Mouse (Mus musculus): Measurements from ENCODE around the gene Cdk17.

Cdk17 gene

DNA sequence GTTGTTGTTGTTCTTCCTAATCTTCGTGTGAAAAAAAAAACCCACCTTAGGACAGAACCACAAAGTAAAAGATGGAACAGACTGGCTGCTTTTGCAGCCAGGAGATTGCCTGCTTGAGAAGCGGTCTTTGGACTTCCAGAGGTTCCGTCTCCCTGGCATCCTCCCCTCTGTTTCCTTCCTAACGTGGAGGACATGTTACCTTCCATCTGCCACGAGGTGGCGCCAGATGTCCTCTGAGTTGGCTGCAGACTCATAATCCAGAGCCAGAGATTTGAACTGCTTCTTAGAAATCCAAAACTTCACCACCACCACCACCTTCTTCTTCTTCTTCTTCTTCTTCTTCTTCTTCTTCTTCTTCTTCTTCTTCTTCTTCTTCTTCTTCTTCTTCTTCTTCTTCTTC lies 131.2 kb downstream of the Cdk17 start:
- DNase-seq = peak; percentile 93

DNA sequence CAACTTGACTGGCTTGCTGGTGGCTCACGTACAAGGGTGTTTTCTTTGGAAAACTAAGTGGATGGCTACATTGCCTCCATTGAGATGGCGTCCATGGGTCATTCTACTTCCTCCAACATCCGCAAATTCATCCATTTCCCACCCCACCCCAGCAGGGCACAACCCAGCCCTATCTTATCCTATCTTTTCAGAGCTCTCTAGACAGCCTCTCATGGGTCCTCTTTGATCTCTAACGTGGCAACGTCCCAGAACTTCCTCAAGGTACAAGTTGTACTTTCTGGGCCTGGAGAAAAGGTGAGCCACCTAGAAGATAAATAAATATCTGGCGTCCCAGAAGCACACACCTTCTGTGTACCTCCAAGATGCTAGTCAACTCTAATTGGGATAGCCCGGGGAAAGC lies 132.9 kb downstream of the Cdk17 start:
- no peak for DNase-seq

DNA sequence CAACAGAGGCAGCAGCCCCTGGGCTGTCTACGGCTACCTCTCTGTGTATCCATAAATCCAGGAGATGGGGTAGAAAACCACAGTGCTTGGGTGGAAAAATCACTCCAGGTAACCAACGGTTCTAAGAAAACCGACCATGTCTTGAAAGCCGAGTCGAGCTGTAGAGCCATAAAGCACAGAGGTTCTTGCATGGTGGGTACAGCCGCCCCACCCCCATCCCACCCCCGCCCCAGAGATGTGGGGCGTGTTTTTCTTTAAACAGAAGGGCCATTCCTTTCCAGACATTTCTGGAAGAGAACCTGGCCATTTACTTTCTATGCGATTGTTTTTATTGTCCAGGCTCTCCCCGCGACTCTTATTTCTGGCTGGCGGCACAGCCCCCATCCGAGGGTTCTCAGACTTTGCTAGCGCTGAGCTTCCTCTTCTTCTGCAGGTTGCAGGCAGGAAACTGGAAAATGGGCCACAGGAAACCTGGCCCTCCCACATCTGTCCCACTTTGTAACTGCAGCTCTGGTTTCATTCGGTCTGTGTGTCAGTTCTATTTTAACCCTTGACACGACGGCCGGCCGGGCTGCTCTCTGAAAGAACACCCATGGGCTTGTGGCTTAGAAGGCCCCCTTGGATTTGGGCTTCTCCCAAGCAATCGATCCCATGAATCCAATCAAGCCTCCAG lies 134.0 kb downstream of the Cdk17 start:
- no peak for DNase-seq

DNA sequence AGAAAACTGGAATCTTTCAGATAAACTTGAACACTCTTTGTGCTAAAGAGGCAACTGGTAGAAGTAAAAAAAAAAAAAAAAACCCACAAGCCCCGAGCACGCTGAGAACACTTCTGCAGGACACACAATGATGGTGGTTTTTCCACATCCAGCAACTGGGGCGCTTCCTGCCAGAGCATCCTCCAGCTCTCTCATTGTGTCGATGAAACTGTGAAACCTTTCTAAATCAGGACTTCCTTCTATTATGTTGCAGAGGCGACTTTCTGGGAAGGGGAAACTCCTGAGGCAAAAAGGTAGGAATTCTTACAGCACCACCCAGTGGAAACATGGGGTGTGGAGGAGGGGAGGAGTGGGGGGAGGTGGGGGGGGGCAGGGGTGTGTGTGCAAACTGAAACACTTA lies 137.1 kb downstream of the Cdk17 start:
- DNase-seq = no peak

DNA sequence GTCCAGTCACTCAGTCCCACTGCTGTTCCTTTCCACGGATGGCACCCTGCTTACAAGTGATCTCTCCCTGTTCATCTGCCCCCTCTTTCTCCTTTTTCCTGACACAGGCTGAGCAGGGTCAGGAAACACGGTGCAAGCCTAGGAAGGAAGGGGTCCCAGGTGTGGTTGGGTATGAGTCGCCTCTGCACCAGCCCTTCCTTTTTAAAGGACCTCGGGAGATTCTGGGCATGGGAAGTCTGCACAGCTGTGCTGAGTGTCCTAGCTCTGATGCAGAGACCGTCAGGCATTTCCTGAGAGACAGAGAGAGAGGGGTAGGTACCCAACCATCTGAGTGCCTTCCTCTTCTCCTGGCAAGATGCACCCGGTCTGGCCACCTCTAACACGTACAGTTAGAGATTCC lies 137.5 kb downstream of the Cdk17 start:
- DNase-seq = no peak

DNA sequence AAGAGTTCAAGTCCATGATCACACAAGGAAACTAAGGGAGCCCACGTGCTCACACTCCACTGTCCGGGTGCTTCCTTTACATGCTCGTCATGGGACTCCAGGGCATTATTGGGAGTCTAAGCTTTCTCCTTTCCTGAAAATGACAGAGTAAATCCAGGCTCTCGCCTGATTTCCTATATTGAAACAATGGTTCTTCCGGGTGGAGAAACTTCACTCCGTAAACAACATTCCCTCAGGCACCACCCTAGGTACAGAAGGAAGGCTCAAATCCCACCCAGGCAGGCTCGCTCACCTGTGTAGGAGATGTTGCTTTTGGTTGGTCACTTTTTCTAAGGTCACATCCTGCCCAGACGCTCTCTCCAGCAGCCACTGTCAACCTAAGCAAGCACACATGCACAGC lies 141.2 kb downstream of the Cdk17 start:
- DNase-seq = no peak

DNA sequence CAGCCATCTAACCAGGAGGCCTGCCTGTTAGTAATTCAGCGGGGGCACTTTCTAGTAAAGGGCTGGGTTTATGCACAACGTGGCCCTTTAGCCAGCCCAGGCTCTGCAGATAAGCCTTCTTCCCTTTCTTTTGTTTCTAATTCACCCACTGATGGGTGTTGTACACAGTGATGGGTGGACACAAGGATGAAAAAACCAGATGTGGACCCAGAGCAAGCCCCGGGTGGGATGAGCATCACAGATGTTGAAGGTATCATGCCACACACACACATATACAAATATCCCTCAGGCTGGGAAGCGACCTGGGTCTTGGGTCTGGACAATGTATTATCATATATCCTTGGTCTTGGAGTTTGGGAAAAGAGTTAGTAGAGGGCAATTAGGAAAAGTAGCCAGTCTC lies 142.6 kb downstream of the Cdk17 start:
- no peak for DNase-seq

DNA sequence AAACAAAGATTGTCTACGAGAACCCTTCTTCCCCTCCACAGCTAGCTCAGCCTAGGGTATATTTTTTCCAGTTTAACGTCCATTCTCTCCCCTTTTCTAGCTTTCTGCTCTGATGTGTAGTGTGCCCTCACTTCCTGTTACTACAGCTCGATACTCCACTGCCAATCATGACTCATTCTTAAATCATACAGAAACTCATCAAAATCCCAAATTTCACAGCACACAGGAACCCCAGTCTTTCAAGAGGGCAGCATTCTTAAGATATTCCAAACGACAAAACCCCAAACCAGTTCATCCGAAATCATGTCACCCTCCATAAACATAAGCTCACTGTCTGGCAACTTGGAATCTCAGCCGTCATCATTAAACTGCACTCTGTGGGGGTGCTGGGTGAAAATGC lies 145.3 kb downstream of the Cdk17 start:
- DNase-seq = no peak

DNA sequence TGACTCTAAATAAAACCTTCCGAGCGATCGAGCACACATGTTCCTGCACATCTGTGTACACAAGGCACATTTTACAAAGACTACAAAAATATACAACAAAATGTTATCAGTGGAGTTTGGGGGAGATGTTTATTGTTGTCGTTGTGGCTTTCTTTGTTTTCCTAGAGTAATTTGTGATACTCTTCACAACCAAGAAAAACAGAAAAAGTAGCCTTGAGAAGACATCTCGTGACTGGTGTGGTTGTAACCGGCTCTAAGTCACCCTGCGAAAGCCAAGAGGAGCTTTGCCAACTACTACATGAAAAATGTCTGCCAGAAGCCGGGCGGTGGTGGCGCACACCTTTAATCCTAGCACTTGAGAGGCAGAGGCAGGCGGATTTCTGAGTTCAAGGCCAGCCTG lies 145.7 kb downstream of the Cdk17 start:
- no peak for DNase-seq

DNA sequence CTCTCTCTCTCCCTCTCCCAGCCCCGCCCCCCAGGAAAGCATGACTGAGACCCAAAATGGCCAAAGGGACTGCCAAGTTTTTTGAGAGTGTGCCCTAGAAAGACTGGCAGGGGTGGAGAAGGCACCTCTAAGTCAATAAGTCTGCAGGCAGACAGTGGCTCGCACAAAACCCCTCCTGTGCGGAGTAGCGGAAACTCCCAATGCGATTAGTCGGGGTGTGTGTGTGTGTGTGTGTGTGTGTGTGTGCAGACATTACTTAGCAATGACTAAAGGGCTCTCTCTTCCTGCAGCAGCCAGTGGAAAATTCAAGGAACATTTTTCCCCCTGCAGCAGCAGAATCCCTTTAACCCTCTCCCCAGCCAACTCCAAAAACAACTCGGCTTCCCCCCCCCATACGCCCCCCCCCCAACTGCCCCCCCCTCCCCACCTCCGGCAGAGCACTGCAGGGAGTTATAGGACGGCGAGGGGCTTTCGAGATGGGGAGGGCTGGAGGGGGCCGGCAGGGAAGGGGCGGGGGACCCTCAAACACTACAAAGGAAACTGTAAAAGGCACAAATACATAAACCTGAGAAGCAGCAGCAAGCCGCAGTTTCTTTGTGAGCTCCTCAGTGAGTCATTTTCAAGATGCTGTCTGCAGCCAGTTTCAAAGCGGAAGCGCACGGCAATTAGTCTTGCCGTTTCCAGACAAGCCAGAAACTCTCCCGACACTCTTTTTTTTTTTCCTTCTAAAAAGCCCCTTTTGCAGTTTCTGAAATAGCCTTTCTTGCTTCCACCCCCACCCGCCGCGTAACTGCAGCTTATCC lies 148.7 kb downstream of the Cdk17 start:
- peak; percentile 38 for DNase-seq

DNA sequence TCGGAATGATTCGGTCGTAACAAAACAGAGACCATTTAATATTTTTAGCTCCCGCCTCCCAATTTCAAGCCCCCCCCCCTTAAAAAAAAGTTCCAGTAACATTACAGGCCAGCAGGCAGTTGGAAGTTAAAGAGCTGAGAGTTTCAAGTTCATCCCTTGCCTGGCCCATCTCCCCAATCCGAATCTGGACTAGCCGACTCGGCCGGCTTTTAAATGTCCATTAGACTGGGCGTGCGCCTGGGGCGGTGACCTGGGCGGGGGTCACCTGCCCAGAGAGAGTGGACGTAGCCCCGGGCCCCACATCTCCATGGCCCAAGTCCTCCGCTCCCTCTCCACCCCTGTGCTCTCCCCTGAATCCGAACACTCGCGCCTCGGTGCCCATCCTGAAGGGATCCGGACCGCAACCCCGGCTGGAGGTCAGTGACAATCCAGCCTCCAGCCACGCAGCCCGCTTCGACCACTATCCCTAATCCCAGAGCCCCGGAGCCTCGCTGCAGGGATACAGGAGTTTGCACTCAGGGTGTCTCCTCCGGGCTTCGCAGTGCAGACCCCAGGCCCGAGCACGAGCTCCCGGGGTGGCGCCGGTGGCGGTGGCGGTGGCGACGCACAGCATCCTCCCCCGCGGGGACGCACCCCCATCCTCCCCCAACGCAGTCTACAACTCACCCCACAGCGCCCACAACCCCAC lies 149.4 kb downstream of the Cdk17 start:
- peak; percentile 29 for DNase-seq

DNA sequence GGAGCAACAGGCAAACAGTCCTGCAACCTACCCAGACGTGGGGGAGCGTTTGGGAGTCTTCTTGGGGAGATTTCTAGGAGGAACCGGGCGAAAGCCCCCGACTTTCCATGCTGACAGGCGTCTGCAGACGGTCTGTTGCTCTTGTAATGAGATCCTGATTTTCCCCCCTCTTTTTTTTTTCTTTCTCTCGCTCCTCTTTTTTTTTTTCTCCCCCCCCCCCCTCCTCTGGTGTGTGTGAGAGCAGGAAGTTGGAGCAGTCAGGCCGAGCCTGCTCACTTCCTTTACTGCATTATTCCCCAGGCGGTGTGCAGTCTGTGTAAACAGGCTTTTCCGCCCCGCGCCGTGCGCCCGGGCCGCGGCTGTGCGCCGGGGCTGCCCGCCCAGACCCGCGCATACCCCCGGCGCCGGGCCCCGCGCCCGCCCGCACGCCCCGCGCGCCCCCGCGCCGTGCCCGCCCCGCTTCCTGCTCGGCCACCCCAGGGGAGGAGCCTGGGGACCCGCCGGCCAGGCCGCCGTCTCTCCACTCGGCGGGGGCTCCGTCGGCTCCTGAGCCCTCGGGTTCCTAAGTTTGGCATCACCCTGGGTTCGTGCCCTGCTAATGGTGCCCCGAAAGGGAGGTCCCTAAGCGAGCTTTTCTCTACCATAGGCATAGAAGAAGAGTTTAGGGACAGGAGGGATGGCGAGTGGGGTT lies 150.2 kb downstream of the Cdk17 start, which contains the start of gene Elk3:
Gene Elk3, minus strand, starts transcription at position 415 of the 691 bp plus-strand sequence.
- peak; percentile 23 for DNase-seq

DNA sequence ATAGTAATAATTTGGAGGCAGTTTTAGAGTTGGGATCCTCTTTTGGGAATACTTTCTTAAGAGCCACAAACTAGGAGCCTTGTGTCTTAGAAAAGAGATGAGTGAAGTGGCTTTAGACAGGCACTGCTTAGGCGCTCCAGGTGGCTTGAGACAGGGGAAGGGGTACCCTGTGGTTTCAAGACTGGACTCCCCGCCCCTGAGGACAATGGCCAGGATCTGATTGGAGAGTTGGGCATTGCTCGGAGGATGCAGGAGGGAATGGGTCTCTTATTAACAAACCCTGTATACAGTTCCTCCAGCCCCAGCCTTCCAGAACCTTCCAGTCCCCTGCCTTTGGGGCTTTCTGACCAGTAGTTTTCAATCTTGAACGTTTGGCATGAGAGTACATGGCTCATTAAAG lies 150.9 kb downstream of the Cdk17 start:
- no peak for DNase-seq

Data from right cerebral cortex, postnatal 14 days (tissue).